12 mouse cellular contexts compared by ENCODE assay signal in genomic region chr16:93721771-93722170, GRCm38 (mm10). TPM values are rescaled to one million over a fixed set of nuclear protein-coding genes. Genes with fewer than 3 reads are reported as not detected.
DNase-seq lines count a peak whose midpoint lies in the region; ATAC-seq and TF ChIP-seq lines count a peak whose summit lies in the region.
"Had no signal": no experiment of that assay in that cellular context is flagged by ENCODE, and none has a peak within 500 bp of the region (broad histone marks: within the 10 kb centered on the region; RNA-seq: fewer than 3 reads in every experiment).

No protein-coding gene starts in this region.

- intact Hi-C loops in gastrocnemius, adult 2 months (cut with DNase I): no loop called here

- peaks cover 5% of the 10 kb centered on the region for H3K4me1 ChIP-seq in bone marrow, adult 2 months (ENCODE audit: control insufficient read depth, insufficient read depth, low read length)
- H3K4me1 ChIP-seq in liver, postnatal 0 days (ENCODE audit: insufficient read depth): peaks cover 28% of the 10 kb centered on the region
- H3K4me1 ChIP-seq in kidney, embryonic 16.5 days (ENCODE audit: insufficient read depth, low read length): peaks cover 3% of the 10 kb centered on the region

- no peak overlapping the region for H3K4me2 ChIP-seq in liver, postnatal 0 days (ENCODE audit: low read depth, low read length)
- no peak overlapping the region for H3K4me2 ChIP-seq in kidney, embryonic 16.5 days (replicated peaks; ENCODE audit: low read depth, low read length)
- H3K4me2 ChIP-seq: limb, embryonic 12.5 days had no signal

- no peaks in the 10 kb centered on the region for H3K9me3 ChIP-seq in liver, postnatal 0 days (ENCODE audit: low read length)
- H3K9me3 ChIP-seq in kidney, embryonic 16.5 days (ENCODE audit: low read length): no peaks in the 10 kb centered on the region
- H3K9me3 ChIP-seq: limb, embryonic 12.5 days had no signal

- H3K27ac ChIP-seq in gastrocnemius, adult 2 months: peak overlapping the region; percentile 73
- H3K27ac ChIP-seq in bone marrow, adult 2 months (ENCODE audit: control insufficient read depth, insufficient read depth, low read depth, low read length, poor library complexity): peak overlapping the region; percentile 85
- no peak overlapping the region for H3K27ac ChIP-seq in liver, postnatal 0 days (ENCODE audit: low read depth)
- no peak overlapping the region for H3K27ac ChIP-seq in kidney, embryonic 16.5 days (ENCODE audit: low read length)
- H3K27ac ChIP-seq: hindbrain, postnatal 0 days; limb, embryonic 12.5 days had no signal

- no peak overlapping the region for H3K9ac ChIP-seq in liver, postnatal 0 days (replicated peaks)
- no peak overlapping the region for H3K9ac ChIP-seq in kidney, embryonic 16.5 days (replicated peaks; ENCODE audit: low read length)
- H3K9ac ChIP-seq: limb, embryonic 12.5 days had no signal

- 23% methylated on average over 5 of the region's 5 CpGs for WGBS in bone marrow, adult 2 months
- 45% methylated on average over 5 of the region's 5 CpGs for WGBS in liver, postnatal 0 days (ENCODE audit: insufficient replicate concordance)
- 76% methylated on average over 5 of the region's 5 CpGs for WGBS in kidney, embryonic 16.5 days

- ATAC-seq in liver, postnatal 0 days: peak; percentile 5; the same call in 1 of the 2 replicates
- ATAC-seq in megakaryocyte, adult 5-6 weeks (ENCODE audit: poor library complexity, severe bottlenecking): peak; percentile 95
- ATAC-seq in kidney, embryonic 16.5 days (ENCODE audit: low FRiP score, low TSS enrichment): no peak
- ATAC-seq: hindbrain, postnatal 0 days had no signal

- peak; percentile 26; the same call in 1 of the 2 replicates for TF ChIP-seq POLR2A in bone marrow, adult 2 months (IDR thresholded peaks at IDR 0.05; ENCODE audit: borderline replicate concordance, control insufficient read depth, low read depth, low read length)

- 0 out of 2 replicates have a peak, but pooled peaks cover 2% of the 10 kb centered on the region for H3K36me3 ChIP-seq in liver, postnatal 0 days (replicated peaks; ENCODE audit: insufficient read depth, low read length)
- no peaks in the 10 kb centered on the region for H3K36me3 ChIP-seq in kidney, embryonic 16.5 days (ENCODE audit: insufficient read depth, low read length)
- H3K36me3 ChIP-seq: limb, embryonic 12.5 days had no signal

- DNase-seq in gastrocnemius, adult 2 months: no peak
- no peak for DNase-seq in gastrocnemius, adult 18-20 months (ENCODE audit: low spot score)
- no peak for DNase-seq in liver, postnatal 0 days
- DNase-seq in spleen, postnatal 4 days (ENCODE audit: low spot score in 2 of 2): no peak
- no peak for DNase-seq in heart, adult 11 months
- DNase-seq: kidney, adult 8-10 months; right cerebral cortex, postnatal 25 days had no signal

- H3K27me3 ChIP-seq in liver, postnatal 0 days (ENCODE audit: insufficient read depth, low read length): no peaks in the 10 kb centered on the region
- no peaks in the 10 kb centered on the region for H3K27me3 ChIP-seq in kidney, embryonic 16.5 days (ENCODE audit: insufficient read depth, low read length)

- TF ChIP-seq EP300 in liver, postnatal 0 days (IDR thresholded peaks at IDR 0.05; ENCODE audit: low read depth): no peak

- H3K4me3 ChIP-seq in gastrocnemius, adult 2 months: peak overlapping the region; percentile 19
- H3K4me3 ChIP-seq in bone marrow, adult 2 months (replicated peaks; ENCODE audit: control insufficient read depth, low read depth, low read length): no peak overlapping the region
- H3K4me3 ChIP-seq in liver, postnatal 0 days (ENCODE audit: low read depth, low read length): no peak overlapping the region
- H3K4me3 ChIP-seq in kidney, embryonic 16.5 days (ENCODE audit: low read length): no peak overlapping the region
- H3K4me3 ChIP-seq: limb, embryonic 12.5 days had no signal

- no peak for TF ChIP-seq CTCF in gastrocnemius, adult 2 months (IDR thresholded peaks at IDR 0.05)
- TF ChIP-seq CTCF in bone marrow, adult 2 months (IDR thresholded peaks at IDR 0.05; ENCODE audit: control insufficient read depth, insufficient read depth, low read length): no peak
- no peak for TF ChIP-seq CTCF in liver, postnatal 0 days (IDR thresholded peaks at IDR 0.05; ENCODE audit: low read depth)

RNA-seq across cellular contexts. Expression of gene Dop1b, which starts 10.1 kb away (rescaled TPM):
- 10 to 100 TPM; 28.6 to 48.7 TPM for total RNA-seq in gastrocnemius, adult 2 months (2021)
- total RNA-seq in gastrocnemius, adult 18-20 months (2021): 10 to 100 TPM; 34.3 to 41.6 TPM
- polyA plus RNA-seq in bone marrow, adult 2 months (2011; ENCODE audit: insufficient read depth, insufficient read length, low replicate concordance, missing spikeins): 36.9 and 49.2 TPM in 2 replicates
- polyA plus RNA-seq in liver, postnatal 0 days (2015; fragmentation: Nextera tagmentation; extraction: Ambion mirVana): 6.2 and 6.4 TPM in 2 replicates
- total RNA-seq in megakaryocyte, adult 5-6 weeks (2015): 20.3 and 38.8 TPM in 2 replicates
- 10.5 and 15.2 TPM in 2 replicates for total RNA-seq in megakaryocyte, adult 5-6 weeks (2017)
- 30.1 and 35.0 TPM in 2 replicates for polyA plus RNA-seq in kidney, embryonic 16.5 days (2015; fragmentation: Nextera tagmentation; extraction: Ambion mirVana)

RNA-seq across cellular contexts. Expression of gene Cbr3, which starts 38.8 kb away (rescaled TPM):
- 1 to 10 TPM; 1.8 to 2.3 TPM for total RNA-seq in gastrocnemius, adult 2 months (2021)
- total RNA-seq in gastrocnemius, adult 18-20 months (2021): 1 to 10 TPM in 1 of 2 experiments, under 1 TPM in 1; 0.91 to 1.4 TPM
- 1.7 and 2.6 TPM in 2 replicates for polyA plus RNA-seq in bone marrow, adult 2 months (2011; ENCODE audit: insufficient read depth, insufficient read length, low replicate concordance, missing spikeins)
- 0.75 and 0.81 TPM in 2 replicates for polyA plus RNA-seq in liver, postnatal 0 days (2015; fragmentation: Nextera tagmentation; extraction: Ambion mirVana)
- total RNA-seq in megakaryocyte, adult 5-6 weeks (2015): 0.83 and 1.8 TPM in 2 replicates
- 0.73 and 1.3 TPM in 2 replicates for total RNA-seq in megakaryocyte, adult 5-6 weeks (2017)
- 7.6 and 8.6 TPM in 2 replicates for polyA plus RNA-seq in kidney, embryonic 16.5 days (2015; fragmentation: Nextera tagmentation; extraction: Ambion mirVana)

Comparison
In these comparisons a context has a peak if more than half of its experiments do, and no peak if none do; other contexts are left out.
1. H3K27ac ChIP-seq: peak in gastrocnemius, adult 2 months (single experiment) and bone marrow, adult 2 months (single experiment); none in liver, postnatal 0 days (single experiment) and kidney, embryonic 16.5 days (single experiment).